ENCODE assay signal across 28 mouse cellular contexts in genomic region chr14:54955481-54955880, GRCm38 (mm10). TPM values are rescaled to one million over a fixed set of nuclear protein-coding genes. Genes with fewer than 3 reads are reported as not detected.
DNase-seq lines count a peak whose midpoint lies in the region; ATAC-seq and TF ChIP-seq lines count a peak whose summit lies in the region.
"Had no signal": no experiment of that assay in that cellular context is flagged by ENCODE, and none has a peak within 500 bp of the region (broad histone marks: within the 10 kb centered on the region; RNA-seq: fewer than 3 reads in every experiment).

No protein-coding gene starts in this region.

- intact Hi-C loops in heart, adult 2 months (cut with DNase I) = no loop called here
- intact Hi-C loops in heart, postnatal 25 days (cut with DNase I) = no loop called here
- intact Hi-C loops in heart, postnatal 36 days (cut with DNase I) = no loop called here

- no peak overlapping the region for H3K4me2 ChIP-seq in heart, embryonic 15.5 days
- peak overlapping the region; percentile 30 for H3K4me2 ChIP-seq in heart, postnatal 0 days (ENCODE audit: low read depth, low read length)
- H3K4me2 ChIP-seq: embryonic facial prominence, embryonic 12.5 days; forebrain, embryonic 13.5 days; forebrain, embryonic 15.5 days had no signal

- no peak for DNase-seq in heart, adult 2 months
- DNase-seq in heart, postnatal 25 days (ENCODE audit: low spot score) = no peak
- no peak for DNase-seq in heart, postnatal 36 days
- DNase-seq in heart, postnatal 0 days (ENCODE audit: low spot score) = no peak
- no peak for DNase-seq in heart, embryonic 10.5 days (ENCODE audit: low spot score)
- DNase-seq: adrenal gland, adult 8-10 months; adrenal gland, postnatal 14 days; adrenal gland, postnatal 36 days; B cell, adult 2 months; cerebellum, adult 11-12 months; cerebellum, adult 2 months; cerebellum, adult 9-10 months; cerebellum, postnatal 10 days; cerebellum, postnatal 25 days had no signal

- peak; percentile 93 for TF ChIP-seq POLR2A in heart, adult 2 months (IDR thresholded peaks at IDR 0.05; ENCODE audit: insufficient read depth, low read depth, low read length)

- H3K27me3 ChIP-seq in heart, adult 2 months (ENCODE audit: control insufficient read depth, insufficient read depth, low read length) = no peaks in the 10 kb centered on the region; the same call in 1 of the 2 replicates
- H3K27me3 ChIP-seq in heart, embryonic 15.5 days = no peaks in the 10 kb centered on the region
- H3K27me3 ChIP-seq in heart, postnatal 0 days (ENCODE audit: control insufficient read depth, insufficient read depth, low read length) = no peaks in the 10 kb centered on the region
- no peaks in the 10 kb centered on the region for H3K27me3 ChIP-seq in heart, embryonic 10.5 days (ENCODE audit: insufficient read depth, poor library complexity, severe bottlenecking)
- H3K27me3 ChIP-seq: embryonic facial prominence, embryonic 12.5 days; forebrain, embryonic 13.5 days; forebrain, embryonic 15.5 days had no signal

- peak overlapping the region; percentile 2; the same call in 1 of the 2 replicates for H3K9ac ChIP-seq in heart, adult 2 months (ENCODE audit: low read depth, low read length)
- no peak overlapping the region for H3K9ac ChIP-seq in heart, embryonic 15.5 days
- H3K9ac ChIP-seq in heart, postnatal 0 days (replicated peaks; ENCODE audit: low read depth, low read length) = no peak overlapping the region; the same call in 1 of the 2 replicates
- H3K9ac ChIP-seq: embryonic facial prominence, embryonic 12.5 days; forebrain, embryonic 13.5 days; forebrain, embryonic 15.5 days had no signal

- TF ChIP-seq CTCF in heart, adult 2 months (IDR thresholded peaks at IDR 0.05) = no peak
- TF ChIP-seq CTCF in heart, postnatal 0 days (IDR thresholded peaks at IDR 0.05; ENCODE audit: low read depth) = no peak

- no peak overlapping the region for H3K4me3 ChIP-seq in heart, adult 2 months
- H3K4me3 ChIP-seq in heart, embryonic 15.5 days = no peak overlapping the region
- no peak overlapping the region for H3K4me3 ChIP-seq in heart, postnatal 0 days (ENCODE audit: low read depth, low read length)
- H3K4me3 ChIP-seq in heart, embryonic 10.5 days = no peak overlapping the region
- H3K4me3 ChIP-seq: embryonic facial prominence, embryonic 10.5 days; embryonic facial prominence, embryonic 12.5 days; forebrain, embryonic 13.5 days; forebrain, embryonic 15.5 days had no signal

- no peaks in the 10 kb centered on the region; the same call in 1 of the 2 replicates for H3K4me1 ChIP-seq in heart, adult 2 months (ENCODE audit: control insufficient read depth, insufficient read depth, low read length)
- peaks cover 23% of the 10 kb centered on the region for H3K4me1 ChIP-seq in heart, embryonic 15.5 days (replicated peaks)
- H3K4me1 ChIP-seq in heart, postnatal 0 days (ENCODE audit: control insufficient read depth, insufficient read depth) = no peaks in the 10 kb centered on the region
- H3K4me1 ChIP-seq in heart, embryonic 10.5 days = peaks cover 21% of the 10 kb centered on the region
- H3K4me1 ChIP-seq: embryonic facial prominence, embryonic 12.5 days; forebrain, embryonic 13.5 days; forebrain, embryonic 15.5 days had no signal

- H3K79me2 ChIP-seq in heart, adult 2 months (replicated peaks; ENCODE audit: control insufficient read depth, insufficient read depth, low read length) = no peaks in the 10 kb centered on the region

- H3K36me3 ChIP-seq in heart, adult 2 months (ENCODE audit: control insufficient read depth, insufficient read depth, low read length) = peaks cover 3% of the 10 kb centered on the region
- peaks cover 58% of the 10 kb centered on the region for H3K36me3 ChIP-seq in heart, embryonic 15.5 days
- H3K36me3 ChIP-seq in heart, postnatal 0 days (replicated peaks; ENCODE audit: control insufficient read depth, insufficient read depth, low read length) = peaks cover 92% of the 10 kb centered on the region
- H3K36me3 ChIP-seq in heart, embryonic 10.5 days = peaks cover 88% of the 10 kb centered on the region
- H3K36me3 ChIP-seq: embryonic facial prominence, embryonic 10.5 days; embryonic facial prominence, embryonic 12.5 days; forebrain, embryonic 15.5 days; G1E had no signal

- no peak for ATAC-seq in heart, embryonic 15.5 days (replicated peaks; ENCODE audit: insufficient number of reproducible peaks, insufficient read depth, low FRiP score, low read depth)
- ATAC-seq in heart, postnatal 0 days (ENCODE audit: insufficient read depth, low read depth) = no peak
- ATAC-seq: activated CD4-positive, CD25-positive, alpha-beta regulatory T cell, adult 4 months; CD4-positive, CD25-positive, alpha-beta regulatory T cell, adult 4 months; forebrain, embryonic 13.5 days; forebrain, embryonic 15.5 days; Patski had no signal

- no peaks in the 10 kb centered on the region for H3K9me3 ChIP-seq in heart, embryonic 15.5 days (replicated peaks)
- H3K9me3 ChIP-seq in heart, postnatal 0 days (replicated peaks; ENCODE audit: control insufficient read depth, low read length) = no peaks in the 10 kb centered on the region
- no peaks in the 10 kb centered on the region for H3K9me3 ChIP-seq in heart, embryonic 10.5 days
- H3K9me3 ChIP-seq: embryonic facial prominence, embryonic 10.5 days; embryonic facial prominence, embryonic 12.5 days; forebrain, embryonic 13.5 days; forebrain, embryonic 15.5 days; G1E had no signal

- TF ChIP-seq EP300 in heart, adult 2 months (IDR thresholded peaks at IDR 0.05; ENCODE audit: insufficient read depth, low read depth, low read length) = peak; percentile 98
- TF ChIP-seq EP300 in heart, postnatal 0 days (IDR thresholded peaks at IDR 0.05; ENCODE audit: low read depth) = 0 out of 2 replicates have a peak, but pooled peaks have one; percentile 41

- no peak overlapping the region for H3K27ac ChIP-seq in heart, adult 2 months
- H3K27ac ChIP-seq in heart, embryonic 15.5 days = 0 out of 2 replicates have a peak overlapping the region, but pooled peaks have one; percentile 31
- H3K27ac ChIP-seq in heart, postnatal 0 days (ENCODE audit: low read depth) = peak overlapping the region; percentile 18; the same call in 1 of the 2 replicates
- H3K27ac ChIP-seq in heart, embryonic 10.5 days = no peak overlapping the region
- H3K27ac ChIP-seq: embryonic facial prominence, embryonic 10.5 days; embryonic facial prominence, embryonic 12.5 days; forebrain, embryonic 13.5 days; forebrain, embryonic 15.5 days had no signal

- WGBS in heart, adult 2 months = 62% methylated on average over 3 of the region's 3 CpGs
- 55% methylated on average over 3 of the region's 3 CpGs for WGBS in heart, embryonic 15.5 days
- 50% methylated on average over 3 of the region's 3 CpGs for WGBS in heart, postnatal 0 days
- WGBS in heart, embryonic 10.5 days = 70% methylated on average over 3 of the region's 3 CpGs

RNA-seq across cellular contexts. Expression of gene Myh6, which starts 11.2 kb away (rescaled TPM):
- over 10,000 TPM; 19,033 to 21,149 TPM for total RNA-seq in heart, adult 2 months (2021)
- polyA plus RNA-seq in heart, adult 2 months (2012; rRNA removed) = 6,249 and 7,266 TPM in 2 replicates
- over 10,000 TPM; 23,221 to 24,394 TPM for total RNA-seq in heart, postnatal 25 days (2021)
- polyA plus RNA-seq in heart, embryonic 15.5 days (2015; fragmentation: Nextera tagmentation; extraction: Ambion mirVana) = 2,004 and 2,041 TPM in 2 replicates
- over 10,000 TPM; 23,066 to 24,862 TPM for total RNA-seq in heart, postnatal 36 days (2021)
- 3,860 and 3,976 TPM in 2 replicates for total RNA-seq in heart, postnatal 0 days (2014; rRNA removed; ENCODE audit: low replicate concordance)
- polyA plus RNA-seq in heart, postnatal 0 days (2015; fragmentation: Nextera tagmentation; extraction: Ambion mirVana) = 8,242 and 9,737 TPM in 2 replicates
- polyA plus RNA-seq in heart, embryonic 10.5 days (2016; fragmentation: Nextera tagmentation; extraction: Ambion mirVana) = 2,034 and 3,157 TPM in 2 replicates
- total RNA-seq: adrenal gland, adult 8-10 months; adrenal gland, postnatal 36 days had no signal
- polyA plus RNA-seq: activated CD4-positive, CD25-positive, alpha-beta regulatory T cell, adult 4 months; CD4-positive, CD25-positive, alpha-beta regulatory T cell, adult 4 months; forebrain, embryonic 11.5 days had no signal

RNA-seq across cellular contexts. Expression of gene Cmtm5, which starts 19.4 kb away (rescaled TPM):
- total RNA-seq in heart, adult 2 months (2021) = under 1 TPM in 1 of 2 experiments, not detected in 1; 0.30 TPM
- polyA plus RNA-seq in heart, adult 2 months (2012; rRNA removed) = 1.8 and 2.9 TPM in 2 replicates
- total RNA-seq in heart, postnatal 25 days (2021) = under 1 TPM; 0.29 to 0.36 TPM
- 0.74 and 2.4 TPM in 2 replicates for polyA plus RNA-seq in heart, embryonic 15.5 days (2015; fragmentation: Nextera tagmentation; extraction: Ambion mirVana)
- total RNA-seq in heart, postnatal 36 days (2021) = under 1 TPM in 1 of 2 experiments, not detected in 1; 0.46 TPM
- 3.1 and 8.1 TPM in 2 replicates for total RNA-seq in heart, postnatal 0 days (2014; rRNA removed; ENCODE audit: low replicate concordance)
- polyA plus RNA-seq in heart, postnatal 0 days (2015; fragmentation: Nextera tagmentation; extraction: Ambion mirVana) = 0.34 and 0.85 TPM in 2 replicates
- 0.97 and 1.5 TPM in 2 replicates for polyA plus RNA-seq in heart, embryonic 10.5 days (2016; fragmentation: Nextera tagmentation; extraction: Ambion mirVana)
- total RNA-seq: CH12.LX, G1E had no signal
- polyA plus RNA-seq: CD4-positive, CD25-positive, alpha-beta regulatory T cell, adult 4 months; G1E; Patski had no signal

RNA-seq across cellular contexts. Expression of gene Gm17428, which starts 21.3 kb away (rescaled TPM):
- not detected for total RNA-seq in heart, adult 2 months (2021)
- not detected in 2 replicates for polyA plus RNA-seq in heart, adult 2 months (2012; rRNA removed)
- total RNA-seq in heart, postnatal 25 days (2021) = not detected
- polyA plus RNA-seq in heart, embryonic 15.5 days (2015; fragmentation: Nextera tagmentation; extraction: Ambion mirVana) = not detected in 2 replicates
- total RNA-seq in heart, postnatal 36 days (2021) = not detected
- total RNA-seq in heart, postnatal 0 days (2014; rRNA removed; ENCODE audit: low replicate concordance) = not detected in 2 replicates
- polyA plus RNA-seq in heart, postnatal 0 days (2015; fragmentation: Nextera tagmentation; extraction: Ambion mirVana) = not detected in 2 replicates
- polyA plus RNA-seq in heart, embryonic 10.5 days (2016; fragmentation: Nextera tagmentation; extraction: Ambion mirVana) = not detected in 2 replicates
- total RNA-seq: adrenal gland, adult 18-20 months; adrenal gland, adult 8-10 months; adrenal gland, postnatal 14 days; adrenal gland, postnatal 36 days; CH12.LX; G1E had no signal
- polyA plus RNA-seq: activated CD4-positive, CD25-positive, alpha-beta regulatory T cell, adult 4 months; CD4-positive, CD25-positive, alpha-beta regulatory T cell, adult 4 months; cerebellum, adult 2 months; cortical plate, adult 2 months; embryonic facial prominence, embryonic 10.5 days; embryonic facial prominence, embryonic 12.5 days; embryonic facial prominence, embryonic 14.5 days; forebrain, embryonic 11.5 days; forebrain, embryonic 13.5 days; forebrain, embryonic 15.5 days; G1E; Patski had no signal

RNA-seq across cellular contexts. Expression of gene Il25, which starts 23.0 kb away (rescaled TPM):
- total RNA-seq in heart, adult 2 months (2021) = not detected
- not detected in 2 replicates for polyA plus RNA-seq in heart, adult 2 months (2012; rRNA removed)
- total RNA-seq in heart, postnatal 25 days (2021) = not detected
- polyA plus RNA-seq in heart, embryonic 15.5 days (2015; fragmentation: Nextera tagmentation; extraction: Ambion mirVana) = not detected in 2 replicates
- not detected for total RNA-seq in heart, postnatal 36 days (2021)
- total RNA-seq in heart, postnatal 0 days (2014; rRNA removed; ENCODE audit: low replicate concordance) = not detected in 2 replicates
- 0.11 TPM in 1 of 2 replicates, not detected in the other for polyA plus RNA-seq in heart, postnatal 0 days (2015; fragmentation: Nextera tagmentation; extraction: Ambion mirVana)
- not detected in 2 replicates for polyA plus RNA-seq in heart, embryonic 10.5 days (2016; fragmentation: Nextera tagmentation; extraction: Ambion mirVana)
- total RNA-seq: adrenal gland, adult 18-20 months; adrenal gland, adult 8-10 months; adrenal gland, postnatal 14 days; adrenal gland, postnatal 36 days; CH12.LX; G1E had no signal
- polyA plus RNA-seq: activated CD4-positive, CD25-positive, alpha-beta regulatory T cell, adult 4 months; CD4-positive, CD25-positive, alpha-beta regulatory T cell, adult 4 months; embryonic facial prominence, embryonic 10.5 days; forebrain, embryonic 11.5 days; G1E; Patski had no signal

RNA-seq across cellular contexts. Expression of gene Efs, which starts 29.6 kb away (rescaled TPM):
- total RNA-seq in heart, adult 2 months (2021) = 1 to 10 TPM; 1.9 to 3.0 TPM
- polyA plus RNA-seq in heart, adult 2 months (2012; rRNA removed) = 5.1 and 5.4 TPM in 2 replicates
- total RNA-seq in heart, postnatal 25 days (2021) = 1 to 10 TPM; 2.8 to 3.0 TPM
- 10.6 and 18.8 TPM in 2 replicates for polyA plus RNA-seq in heart, embryonic 15.5 days (2015; fragmentation: Nextera tagmentation; extraction: Ambion mirVana)
- total RNA-seq in heart, postnatal 36 days (2021) = 1 to 10 TPM; 2.5 to 2.8 TPM
- 12.5 and 22.2 TPM in 2 replicates for total RNA-seq in heart, postnatal 0 days (2014; rRNA removed; ENCODE audit: low replicate concordance)
- polyA plus RNA-seq in heart, postnatal 0 days (2015; fragmentation: Nextera tagmentation; extraction: Ambion mirVana) = 3.9 and 4.1 TPM in 2 replicates
- polyA plus RNA-seq in heart, embryonic 10.5 days (2016; fragmentation: Nextera tagmentation; extraction: Ambion mirVana) = 16.7 and 23.5 TPM in 2 replicates
- total RNA-seq: CH12.LX, G1E had no signal
- polyA plus RNA-seq: activated CD4-positive, CD25-positive, alpha-beta regulatory T cell, adult 4 months; CD4-positive, CD25-positive, alpha-beta regulatory T cell, adult 4 months; G1E; Patski had no signal

Comparison
In these comparisons a context has a peak if more than half of its experiments do, and no peak if none do; other contexts are left out.
1. H3K27ac ChIP-seq: peak in heart, embryonic 15.5 days (single experiment) and heart, postnatal 0 days (single experiment); none in heart, adult 2 months (single experiment) and heart, embryonic 10.5 days (single experiment).